Mouse (Mus musculus): ENCODE results near the gene Ctsk.

Ctsk gene

DNA sequence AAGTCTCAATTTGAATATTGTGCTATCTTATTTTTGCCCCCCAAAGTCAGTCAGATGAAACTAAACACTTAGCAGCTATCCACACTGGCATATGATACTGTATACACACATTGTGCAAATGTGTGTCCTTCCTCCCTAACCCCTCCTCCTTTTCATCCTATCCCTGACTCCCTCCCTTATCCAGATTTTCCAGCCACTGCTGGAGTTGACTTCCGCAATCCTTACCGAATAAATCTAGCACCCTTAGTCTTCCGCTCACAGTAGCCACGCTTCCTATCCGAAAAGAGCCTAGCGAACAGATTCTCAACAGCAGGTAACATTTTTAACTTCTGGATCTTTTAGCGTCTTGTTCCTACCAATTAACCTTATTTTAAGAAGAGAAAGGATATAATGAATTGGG, at the start of gene Ctsk:
Gene Ctsk, plus strand, starts transcription at position 233 of the 400 bp plus-strand sequence.
- in situ Hi-C loops (cut with MboI) = no loop called here

DNA sequence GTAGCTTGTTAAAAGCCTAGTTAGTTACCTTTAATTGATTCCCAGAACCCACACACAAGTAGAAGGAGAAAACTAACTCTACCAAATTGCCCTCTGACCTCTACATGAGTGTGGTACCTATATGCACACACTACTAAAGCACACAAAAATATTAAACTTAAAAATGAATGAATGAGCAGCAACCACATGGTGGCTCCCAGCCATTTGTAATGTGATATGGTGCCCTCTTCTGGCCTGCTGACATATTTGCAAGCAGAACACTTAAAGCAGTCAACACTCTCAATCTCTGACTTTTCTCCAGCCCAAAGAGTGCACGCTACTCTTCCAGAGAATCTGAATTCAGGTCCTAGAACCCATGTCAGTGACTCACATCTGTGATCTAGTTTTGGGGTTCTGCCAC, 48.6 kb upstream of the Ctsk start:
- in situ Hi-C loops (cut with MboI) = no loop called here

DNA sequence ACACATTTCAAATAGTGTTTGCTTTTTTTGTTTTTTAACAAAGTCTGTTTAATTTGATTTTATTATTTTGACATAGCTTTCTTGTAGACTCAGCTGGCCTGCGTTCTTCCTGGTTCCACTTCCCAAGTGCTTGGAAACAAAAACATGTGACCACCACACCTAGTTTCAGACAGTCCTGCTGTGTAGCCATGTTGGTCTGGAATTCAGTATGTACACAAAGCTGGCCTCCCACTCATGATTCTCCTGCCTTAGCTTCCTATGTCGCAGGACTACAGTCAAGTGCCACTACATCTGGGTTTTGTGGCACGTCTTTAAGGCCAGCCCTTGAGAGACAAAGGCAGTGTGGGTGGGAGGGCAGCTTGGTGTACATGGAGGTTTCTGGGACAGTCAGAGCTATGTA, 48.1 kb upstream of the Ctsk start:
- in situ Hi-C loops (cut with MboI) = no loop called here

DNA sequence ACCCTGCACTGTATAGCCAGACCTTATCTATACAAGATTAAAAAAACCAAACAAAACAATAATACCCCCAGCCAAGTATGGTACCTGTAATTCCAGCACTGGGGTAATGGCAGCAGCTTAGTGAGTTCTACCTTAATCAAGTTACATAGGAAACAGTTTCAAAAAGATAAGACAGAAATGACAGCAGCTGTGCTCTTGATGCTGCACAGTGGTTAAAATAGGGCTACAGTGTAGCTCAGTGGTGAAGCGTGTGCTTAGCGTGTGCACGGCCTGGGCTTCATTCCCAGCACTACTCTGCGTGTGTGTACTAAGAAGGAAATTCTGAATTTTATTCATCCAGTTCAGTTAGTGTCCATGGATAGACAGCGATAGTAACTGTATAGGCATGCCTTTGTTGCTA, 42.7 kb upstream of the Ctsk start:
- in situ Hi-C loops (cut with MboI) = no loop called here

DNA sequence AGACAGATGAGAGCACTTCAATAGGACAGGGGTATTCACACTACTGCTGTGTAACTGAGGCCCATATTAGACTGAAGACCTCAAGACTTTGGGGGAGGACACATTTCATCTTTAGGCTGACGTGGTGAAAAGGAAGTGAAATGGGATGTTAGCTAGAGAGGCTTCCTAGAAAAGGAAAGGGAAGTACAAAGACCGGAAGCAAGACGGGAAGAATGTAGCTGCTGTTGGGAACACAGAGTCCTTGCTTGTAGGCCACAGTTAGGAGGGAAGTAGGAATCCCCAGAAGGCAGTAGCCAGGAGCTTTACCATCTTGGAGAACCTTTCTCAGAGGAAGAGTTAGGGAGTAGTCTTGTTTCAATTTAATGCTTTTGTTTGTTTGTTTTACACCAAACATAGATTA, 41.3 kb upstream of the Ctsk start:
- in situ Hi-C loops (cut with MboI) = no loop called here

DNA sequence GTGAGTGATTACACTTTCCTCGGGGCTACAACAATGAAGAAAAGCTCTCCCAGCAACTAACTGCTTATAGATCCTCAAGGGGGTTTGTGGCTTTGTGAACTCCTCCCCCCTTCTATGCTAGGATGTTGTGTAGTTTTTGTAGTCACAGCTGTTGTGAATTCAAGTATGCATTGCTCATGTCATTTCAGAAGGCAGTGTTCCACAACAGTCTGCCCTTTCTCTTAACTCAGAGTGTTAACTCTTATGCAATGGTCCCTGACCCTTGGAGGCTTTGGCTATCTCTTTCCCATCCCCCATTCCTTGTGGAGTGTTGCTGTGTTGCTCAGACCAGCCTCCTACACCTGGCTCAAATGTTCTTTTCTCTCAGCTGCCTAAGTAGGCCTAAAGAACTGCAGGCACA, 39.7 kb upstream of the Ctsk start:
- in situ Hi-C loops (cut with MboI) = no loop called here

DNA sequence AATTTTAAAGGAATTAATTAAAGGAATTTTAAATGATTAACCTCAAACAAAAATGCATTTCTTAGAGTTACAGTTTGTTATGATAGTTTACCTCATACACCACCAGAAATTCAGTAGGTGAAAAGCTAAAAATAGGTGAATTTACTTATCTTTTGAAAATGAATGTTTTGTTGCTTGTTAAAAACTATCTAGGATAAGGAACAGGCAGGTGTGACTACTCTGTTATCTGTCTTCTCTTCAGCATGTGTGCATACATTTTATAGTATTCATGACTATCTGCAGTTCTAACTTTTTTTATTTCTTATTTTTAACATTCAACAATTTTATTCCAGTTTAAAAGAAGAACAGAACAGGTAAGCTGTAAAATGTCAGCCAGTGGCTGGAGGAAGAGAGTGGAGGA, 35.2 kb upstream of the Ctsk start:
- in situ Hi-C loops (cut with MboI) = loop anchor here (10.0 kb wide), 1 partner anchor 109 kb away; the partner anchor contains the start of gene Setdb1

DNA sequence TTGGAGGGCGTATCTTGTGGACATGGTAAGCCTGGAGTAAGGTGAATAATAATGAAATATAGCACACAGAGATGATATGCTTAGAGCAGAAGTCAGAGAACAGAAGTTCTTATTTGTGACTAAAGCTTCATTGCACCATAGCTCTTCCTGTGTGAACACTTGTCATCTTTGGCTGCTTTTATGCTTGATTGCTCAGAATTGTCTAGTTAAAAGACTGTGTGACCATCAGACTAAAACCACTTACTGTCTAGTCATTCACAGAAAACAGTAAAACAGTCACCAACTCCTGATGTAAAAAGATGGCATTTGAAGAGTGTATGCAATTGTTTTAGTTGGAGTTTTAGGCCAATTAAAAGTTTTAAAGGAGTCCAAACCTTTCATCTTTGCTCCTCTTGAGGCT, 20.1 kb upstream of the Ctsk start:
- in situ Hi-C loops (cut with MboI) = no loop called here

DNA sequence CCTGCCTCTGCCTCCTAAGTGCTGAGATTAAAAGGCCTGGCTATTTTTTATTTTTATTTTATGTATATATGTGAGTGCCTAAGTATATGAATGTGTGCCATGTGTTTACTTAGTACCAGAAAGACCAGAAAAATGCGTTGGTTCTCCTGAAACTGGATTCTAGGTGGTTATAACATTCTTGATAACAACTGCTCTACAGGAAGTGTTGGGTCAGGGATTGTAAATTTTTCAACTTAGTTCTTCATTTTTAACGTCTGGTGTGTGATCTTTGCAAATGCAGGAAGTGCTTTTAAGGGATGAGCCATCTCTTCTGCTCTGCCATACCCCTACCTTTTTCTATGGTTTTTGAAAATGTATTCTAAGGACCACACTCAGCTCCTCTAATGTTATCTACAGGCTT, 12.6 kb upstream of the Ctsk start:
- in situ Hi-C loops (cut with MboI) = no loop called here

DNA sequence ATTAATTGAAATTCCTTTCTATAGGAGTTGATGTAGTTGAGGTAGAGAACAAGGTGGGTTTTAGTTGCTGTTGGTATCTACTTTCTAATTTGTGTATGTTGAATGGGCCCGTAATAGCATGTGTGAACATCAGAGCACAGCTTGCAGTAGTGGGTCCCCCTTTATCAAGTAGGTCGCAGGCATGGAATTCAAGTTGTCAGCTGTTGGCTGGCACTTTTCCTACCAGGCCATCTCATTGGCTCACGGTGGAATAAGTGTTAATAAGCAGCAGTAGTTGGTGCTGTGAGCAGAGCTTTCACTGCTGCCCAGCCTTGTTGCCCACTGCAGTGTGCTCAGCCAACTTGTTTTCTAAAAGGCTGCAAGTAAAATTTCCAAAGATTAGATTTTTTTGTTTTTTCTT, 10.4 kb upstream of the Ctsk start:
- in situ Hi-C loops (cut with MboI) = no loop called here

DNA sequence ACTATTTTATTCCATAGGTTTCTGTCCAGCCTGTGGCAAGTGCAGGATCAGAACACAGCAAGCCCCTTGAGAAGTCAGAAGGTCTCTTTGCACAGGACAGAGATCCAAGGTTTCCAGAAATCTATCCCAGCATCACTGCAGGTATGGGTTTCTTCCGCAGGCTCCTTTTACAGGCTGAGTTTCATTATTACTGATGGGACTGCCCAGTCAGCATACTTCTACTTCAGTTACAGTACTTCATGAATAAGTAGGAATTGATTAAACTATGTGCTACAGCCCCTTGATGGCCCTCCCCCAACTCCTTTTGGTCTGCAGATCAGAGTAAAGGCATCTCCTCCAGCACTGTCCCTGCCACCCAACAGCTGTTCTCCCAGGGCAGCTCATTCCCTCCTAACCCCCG, 8.8 kb upstream of the Ctsk start:
- in situ Hi-C loops (cut with MboI) = no loop called here

DNA sequence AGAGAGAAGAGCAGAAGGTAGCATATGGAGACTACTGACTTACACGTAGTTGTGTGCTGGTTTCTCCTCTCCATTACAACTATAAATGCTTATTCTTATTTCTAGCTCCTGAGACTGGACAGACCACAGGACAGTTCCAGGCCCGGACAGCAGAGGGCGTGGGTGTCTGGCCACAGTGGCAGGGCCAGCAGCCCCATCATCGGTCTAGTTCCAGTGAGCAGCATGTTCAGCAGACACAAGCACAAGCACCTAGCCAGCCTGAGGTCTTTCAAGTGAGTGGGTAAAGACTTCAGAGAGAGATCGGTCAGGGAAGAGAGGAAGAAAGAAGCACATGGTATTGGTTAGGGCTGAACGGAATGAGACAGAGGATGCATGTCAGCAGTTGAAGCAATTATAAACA, 4.7 kb upstream of the Ctsk start:
- in situ Hi-C loops (cut with MboI) = no loop called here

DNA sequence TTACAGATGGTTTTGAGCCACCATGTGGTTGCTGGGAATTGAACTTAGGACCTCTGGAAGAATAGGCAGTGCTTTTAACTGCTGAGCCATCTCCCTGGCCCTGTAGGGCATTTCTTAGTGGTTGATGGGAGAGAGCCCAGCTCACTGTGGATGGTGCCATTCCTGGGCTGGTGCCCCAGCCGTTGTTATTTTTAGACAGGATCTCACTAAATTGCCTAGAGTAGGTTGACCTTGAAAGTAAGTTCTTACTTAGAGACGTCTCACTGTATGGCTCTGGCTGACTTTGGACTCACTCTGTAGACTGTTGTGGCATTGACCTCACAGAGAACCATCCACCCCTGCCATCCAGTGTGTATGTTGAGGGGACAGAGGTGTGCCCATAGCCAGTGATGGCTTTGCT, 827 bp upstream of the Ctsk start:
- in situ Hi-C loops (cut with MboI) = no loop called here

DNA sequence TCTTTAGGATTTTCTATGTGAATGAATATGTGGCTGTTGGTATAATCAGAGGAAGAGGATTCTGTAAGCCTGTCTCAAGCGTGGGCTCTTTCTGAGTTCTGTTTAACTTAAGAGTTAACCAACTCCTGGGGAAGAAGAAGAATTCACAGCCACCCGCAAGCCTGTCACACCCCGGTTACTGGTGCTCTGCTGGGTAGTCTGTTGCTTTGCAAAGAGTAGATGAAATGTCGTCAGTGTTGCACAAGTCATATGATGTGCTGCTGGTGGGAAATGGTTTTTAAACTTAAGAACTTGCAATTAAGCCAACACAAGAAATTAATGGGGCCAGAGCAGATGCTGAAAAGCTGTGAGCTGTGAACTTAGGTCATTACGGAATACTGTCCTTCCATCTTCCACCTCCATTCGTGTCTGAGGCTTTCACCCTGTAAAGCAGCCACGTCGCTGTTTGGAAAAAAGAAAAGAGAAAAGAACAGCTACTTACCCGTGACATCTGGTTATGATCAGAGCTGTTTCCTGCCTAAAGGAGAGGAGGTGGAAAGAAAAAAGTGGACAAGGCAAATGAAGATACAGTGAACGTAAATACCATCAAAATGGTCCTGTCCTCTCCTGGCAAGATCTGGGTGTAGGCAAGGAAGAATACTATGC, 562 bp downstream of the Ctsk start:
- in situ Hi-C loops (cut with MboI) = no loop called here

DNA sequence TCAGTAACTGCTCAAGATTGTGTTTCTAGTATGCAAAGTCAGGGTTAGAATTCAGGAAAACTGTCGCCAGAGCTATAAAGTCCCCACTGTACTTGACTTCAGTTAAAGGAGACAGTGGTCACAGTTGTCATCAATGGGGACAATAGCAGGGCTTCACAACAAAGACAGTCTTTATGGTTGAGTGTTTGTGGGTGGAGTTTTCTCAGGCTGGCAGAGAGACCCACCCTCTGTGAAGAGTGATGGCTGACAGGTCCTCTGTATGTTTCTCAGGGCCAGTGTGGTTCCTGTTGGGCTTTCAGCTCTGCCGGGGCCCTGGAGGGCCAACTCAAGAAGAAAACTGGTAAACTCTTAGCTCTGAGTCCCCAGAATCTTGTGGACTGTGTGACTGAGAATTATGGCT, 3.3 kb downstream of the Ctsk start:
- in situ Hi-C loops (cut with MboI) = no loop called here

DNA sequence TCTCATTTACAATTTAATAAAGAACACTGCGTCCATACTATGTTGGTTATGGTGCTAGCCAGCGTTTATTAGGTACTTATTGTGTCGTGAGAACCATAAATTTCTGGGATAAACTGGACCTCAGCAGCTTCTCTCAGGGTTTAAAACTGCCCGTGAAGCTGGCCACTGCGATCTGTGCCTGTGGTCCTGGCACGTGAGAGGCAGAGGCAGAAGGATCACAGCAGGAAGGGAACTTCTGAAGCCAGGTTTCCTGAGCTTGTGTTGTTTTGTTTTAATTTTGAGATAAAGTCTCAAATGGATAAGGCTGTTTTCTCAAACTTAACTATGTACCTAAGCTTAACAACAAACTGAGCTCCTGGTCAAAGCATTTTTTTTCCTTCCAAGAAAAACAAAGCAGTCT, 10.3 kb downstream of the Ctsk start:
- in situ Hi-C loops (cut with MboI) = no loop called here

DNA sequence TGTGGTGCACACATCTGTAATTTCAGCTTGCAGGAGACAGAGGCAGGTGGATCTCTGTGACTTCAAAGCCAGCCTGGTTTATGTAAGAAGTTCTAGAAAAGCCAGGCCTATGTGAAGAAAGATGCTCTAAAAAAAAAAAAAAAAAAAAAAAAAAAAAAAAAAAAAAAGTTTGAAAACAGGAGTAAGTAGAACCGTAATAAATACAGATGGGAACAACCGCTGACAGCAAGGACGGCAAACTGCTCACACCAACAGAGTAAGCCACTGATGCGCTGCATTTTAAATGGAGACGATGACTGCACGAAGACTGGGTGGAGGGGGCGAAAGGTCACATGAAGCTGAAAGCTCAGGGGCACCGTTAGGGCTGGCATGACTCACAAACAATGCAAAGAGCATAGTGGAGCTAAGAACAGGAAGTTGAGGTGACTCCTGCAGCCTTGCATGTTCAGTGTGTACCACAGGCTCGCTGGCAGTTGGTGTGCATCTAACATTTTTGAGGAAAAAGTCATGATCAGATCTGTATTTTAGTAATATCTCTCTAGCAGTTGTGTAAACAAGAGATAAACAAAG, 12.6 kb downstream of the Ctsk start:
- in situ Hi-C loops (cut with MboI) = no loop called here

DNA sequence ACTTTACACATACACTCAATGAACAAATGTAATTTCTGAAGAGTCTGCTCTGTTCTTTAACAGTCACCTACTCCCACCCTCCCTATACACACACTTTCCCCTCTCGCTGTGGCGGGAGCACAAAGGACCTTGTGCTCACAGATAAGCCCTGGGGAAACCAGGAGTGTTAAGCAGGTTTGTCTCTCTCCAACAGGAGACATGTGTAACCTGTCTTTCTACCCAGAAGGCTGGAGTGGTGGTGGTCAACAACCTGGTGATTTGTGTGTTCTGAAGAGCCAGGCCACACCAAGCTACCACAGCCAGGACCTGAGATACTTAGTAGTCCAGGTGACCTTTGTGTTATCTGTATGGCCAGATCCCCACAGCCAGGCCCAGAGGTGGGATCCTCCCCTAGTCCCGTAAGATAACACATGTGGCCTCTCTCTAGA, 17.6 kb downstream of the Ctsk start:
- in situ Hi-C loops (cut with MboI) = no loop called here

DNA sequence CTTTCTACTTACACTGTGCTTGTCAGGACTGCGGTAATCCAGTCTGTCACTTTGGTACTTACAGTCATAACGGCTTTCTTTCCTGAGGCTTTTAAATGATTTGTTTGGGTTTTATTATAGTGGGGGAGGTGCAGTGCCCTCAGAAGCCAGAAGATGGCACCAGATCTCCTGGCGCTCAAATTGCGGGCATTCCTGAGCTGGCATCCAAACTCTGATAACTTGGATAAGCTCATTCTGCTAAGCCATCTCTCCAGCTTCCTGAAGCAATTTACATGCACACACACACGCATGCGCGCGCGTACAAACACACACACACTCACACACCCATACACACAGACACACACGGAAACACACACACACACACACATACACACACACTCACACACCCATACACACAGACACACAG, 18.4 kb downstream of the Ctsk start:
- in situ Hi-C loops (cut with MboI) = no loop called here

DNA sequence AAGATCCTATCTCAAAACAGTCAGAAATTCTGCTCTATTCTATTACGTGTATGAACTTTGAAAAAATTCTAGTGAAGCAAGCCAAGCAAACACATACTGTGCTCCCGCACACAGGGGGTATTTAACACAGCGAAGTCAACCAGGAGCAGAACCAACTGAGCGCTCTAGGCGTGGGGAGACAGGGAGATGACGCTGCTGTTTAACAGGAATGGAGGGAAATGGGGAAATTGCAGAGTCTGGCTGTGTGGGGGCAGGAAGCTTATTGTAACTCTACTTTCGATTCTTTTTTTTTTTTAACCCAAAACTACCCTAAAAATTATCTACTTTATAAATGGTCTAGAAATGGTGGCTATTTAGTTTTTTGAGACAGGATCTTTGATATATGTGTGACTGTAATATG, 19.8 kb downstream of the Ctsk start:
- in situ Hi-C loops (cut with MboI) = no loop called here

DNA sequence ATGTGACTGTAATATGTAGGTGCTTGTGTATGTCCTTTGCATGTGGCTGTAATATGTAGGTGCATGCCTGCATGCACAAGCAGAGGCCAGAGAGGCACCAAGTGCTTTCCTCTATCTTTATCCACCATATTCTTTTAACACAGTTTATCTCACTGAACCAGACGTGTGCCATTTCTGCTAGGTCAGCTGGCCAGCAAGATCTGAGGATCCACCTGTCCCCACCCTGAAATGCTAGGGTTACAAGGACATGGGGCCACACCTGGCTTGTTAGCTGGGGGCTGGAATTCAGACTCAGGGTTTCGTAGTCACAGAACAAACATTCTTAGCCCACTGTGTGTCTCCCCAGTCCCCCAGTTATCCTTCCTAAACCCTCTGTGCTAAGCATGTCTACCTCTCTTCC, 20.3 kb downstream of the Ctsk start:
- in situ Hi-C loops (cut with MboI) = no loop called here

DNA sequence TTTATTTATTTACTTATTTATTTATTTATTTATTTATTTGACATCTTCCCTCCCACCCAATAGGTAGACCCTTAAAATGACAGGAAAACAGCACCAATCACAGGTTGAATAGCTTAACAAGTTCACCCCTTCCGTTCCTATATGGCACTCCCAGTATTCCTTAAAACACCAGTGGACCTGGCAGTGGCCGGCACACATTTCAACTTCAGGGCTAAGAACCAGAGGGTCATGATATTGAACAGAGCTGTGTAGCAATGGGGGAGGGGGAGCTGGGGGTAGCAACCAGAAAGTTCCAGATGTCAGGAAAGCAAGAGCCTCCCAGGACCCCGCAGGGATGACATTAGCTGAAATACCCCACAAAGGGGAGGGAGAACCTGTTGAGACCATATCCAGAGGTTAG, 21.0 kb downstream of the Ctsk start:
- in situ Hi-C loops (cut with MboI) = no loop called here

DNA sequence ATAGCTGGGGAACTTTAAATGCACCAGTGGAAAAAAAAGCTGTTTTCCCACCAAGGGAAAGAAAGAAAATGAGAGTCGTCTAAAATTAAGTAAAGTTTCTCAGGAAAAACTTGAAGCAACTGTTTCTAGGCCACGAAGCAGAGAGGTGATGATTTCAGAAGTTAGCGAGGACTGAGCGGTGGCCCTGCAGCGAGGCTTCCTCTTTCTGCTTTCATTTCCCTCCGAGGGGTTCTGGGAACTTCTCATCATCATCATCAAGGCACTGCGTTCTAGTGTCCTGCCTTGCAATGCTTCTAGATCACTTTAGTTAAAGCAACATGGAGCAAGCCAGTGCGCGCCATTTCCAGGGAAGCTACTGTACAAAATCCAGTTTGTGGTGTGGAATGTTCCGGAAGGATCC, 22.1 kb downstream of the Ctsk start:
- in situ Hi-C loops (cut with MboI) = no loop called here

DNA sequence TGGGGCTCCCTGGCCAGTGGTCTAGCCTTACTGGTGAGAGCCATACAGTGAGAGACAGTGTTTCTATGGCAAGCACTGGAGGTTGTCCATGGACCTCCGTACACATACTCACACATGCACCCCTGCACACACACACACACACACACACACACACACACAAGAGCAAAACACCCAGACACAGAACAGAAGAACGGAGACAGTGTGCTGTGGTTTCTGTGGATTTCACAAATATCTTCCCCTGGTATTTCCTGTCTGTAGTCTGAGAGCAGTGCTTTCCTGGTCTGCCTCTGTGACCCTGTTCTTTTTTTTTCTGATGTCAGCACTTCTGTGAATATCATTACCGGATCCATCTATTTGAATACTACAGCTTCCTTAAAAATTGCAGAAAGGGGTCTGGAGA, 24.6 kb downstream of the Ctsk start:
- in situ Hi-C loops (cut with MboI) = no loop called here
